Mouse (Mus musculus): ENCODE results near the gene Kctd17. TPM values are rescaled to one million over a fixed set of nuclear protein-coding genes. Genes with fewer than 3 reads are reported as not detected.

Kctd17 gene
- polyA plus RNA-seq, 1 experiment from 2014 or later = 162 TPM

DNA sequence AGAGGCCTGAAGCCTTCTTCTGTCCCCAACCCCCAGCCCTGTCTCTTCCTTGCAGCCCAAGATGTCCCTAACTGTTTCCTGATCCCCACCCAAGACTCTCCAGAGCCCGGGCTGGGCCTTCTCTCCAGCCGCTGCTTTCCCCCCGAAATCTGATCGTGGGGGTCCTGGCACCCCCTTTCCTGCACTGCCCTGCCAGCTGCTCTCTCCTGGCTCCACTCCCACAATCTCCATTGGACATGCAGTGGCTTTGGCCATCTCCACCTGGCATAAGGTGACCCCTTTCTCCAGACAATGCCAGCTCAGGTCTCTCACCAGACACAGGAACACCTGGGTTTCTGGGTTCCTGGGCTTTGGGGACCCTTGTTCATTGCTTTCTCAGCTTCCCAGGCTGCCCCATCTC lies 49.7 kb downstream of the Kctd17 start:
- H3K9ac ChIP-seq = no peak overlapping the region
- no peaks in the 10 kb centered on the region for H3K27me3 ChIP-seq (replicated peaks)
- H3K36me3 ChIP-seq (replicated peaks) = no peaks in the 10 kb centered on the region
- no peaks in the 10 kb centered on the region for H3K9me3 ChIP-seq
- WGBS = 96% methylated on average over 4 of the region's 4 CpGs
- H3K4me1 ChIP-seq = no peaks in the 10 kb centered on the region
- no peak overlapping the region for H3K4me2 ChIP-seq
- no peak overlapping the region for H3K4me3 ChIP-seq
- no peak overlapping the region for H3K27ac ChIP-seq
- no peak for ATAC-seq (replicated peaks)

DNA sequence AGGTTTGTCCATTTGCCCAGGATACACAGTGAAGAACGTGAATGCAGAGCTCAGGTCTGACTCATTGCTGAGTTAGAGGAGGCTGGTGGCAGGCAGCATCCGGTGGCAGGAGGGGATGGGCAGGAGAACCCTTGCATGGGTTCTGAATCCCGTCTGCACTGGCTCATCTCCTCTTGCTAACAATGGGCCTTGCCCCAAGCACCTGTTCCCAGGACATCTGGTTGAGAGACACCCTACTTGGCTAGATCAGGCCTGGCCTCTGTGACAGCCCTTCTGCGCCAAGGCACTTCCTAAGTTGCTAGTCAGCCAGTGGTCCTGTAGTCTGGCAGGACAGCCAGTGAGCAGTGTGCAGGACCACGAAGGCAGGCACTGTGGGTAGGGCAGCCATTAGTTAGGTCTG lies 51.1 kb downstream of the Kctd17 start:
- no peak overlapping the region for H3K27ac ChIP-seq
- no peak overlapping the region for H3K4me3 ChIP-seq
- no peaks in the 10 kb centered on the region for H3K9me3 ChIP-seq
- no peaks in the 10 kb centered on the region for H3K36me3 ChIP-seq (replicated peaks)
- WGBS = 76% methylated on average over 5 of the region's 5 CpGs
- no peak overlapping the region for H3K4me2 ChIP-seq
- no peak for ATAC-seq (replicated peaks)
- H3K27me3 ChIP-seq (replicated peaks) = no peaks in the 10 kb centered on the region
- no peak overlapping the region for H3K9ac ChIP-seq
- H3K4me1 ChIP-seq = no peaks in the 10 kb centered on the region

DNA sequence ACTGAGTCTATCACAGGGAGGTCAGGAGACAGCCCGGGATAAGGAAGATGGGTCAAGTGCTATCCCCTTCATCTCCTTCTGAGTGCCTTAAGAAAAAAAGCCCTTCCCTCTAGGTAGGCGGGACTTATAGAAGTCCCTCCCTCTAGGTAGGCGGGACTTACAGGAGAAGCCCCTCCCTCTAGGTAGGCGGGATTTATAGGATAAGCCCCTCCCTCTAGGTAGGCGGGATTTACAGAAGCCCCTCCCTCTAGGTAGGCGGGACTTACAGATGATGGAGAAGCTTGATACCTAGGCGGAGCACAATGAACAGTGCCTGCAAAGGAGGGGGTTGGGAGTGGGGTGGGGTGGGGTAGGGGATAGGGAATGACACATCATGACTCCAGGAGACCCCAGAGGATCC lies 51.7 kb downstream of the Kctd17 start:
- no peaks in the 10 kb centered on the region for H3K4me1 ChIP-seq
- H3K4me2 ChIP-seq = no peak overlapping the region
- H3K27ac ChIP-seq = no peak overlapping the region
- H3K4me3 ChIP-seq = no peak overlapping the region
- ATAC-seq (replicated peaks) = no peak
- H3K9me3 ChIP-seq = no peaks in the 10 kb centered on the region
- 76% methylated on average over 7 of the region's 7 CpGs for WGBS
- no peaks in the 10 kb centered on the region for H3K36me3 ChIP-seq (replicated peaks)
- H3K27me3 ChIP-seq (replicated peaks) = no peaks in the 10 kb centered on the region
- H3K9ac ChIP-seq = no peak overlapping the region

DNA sequence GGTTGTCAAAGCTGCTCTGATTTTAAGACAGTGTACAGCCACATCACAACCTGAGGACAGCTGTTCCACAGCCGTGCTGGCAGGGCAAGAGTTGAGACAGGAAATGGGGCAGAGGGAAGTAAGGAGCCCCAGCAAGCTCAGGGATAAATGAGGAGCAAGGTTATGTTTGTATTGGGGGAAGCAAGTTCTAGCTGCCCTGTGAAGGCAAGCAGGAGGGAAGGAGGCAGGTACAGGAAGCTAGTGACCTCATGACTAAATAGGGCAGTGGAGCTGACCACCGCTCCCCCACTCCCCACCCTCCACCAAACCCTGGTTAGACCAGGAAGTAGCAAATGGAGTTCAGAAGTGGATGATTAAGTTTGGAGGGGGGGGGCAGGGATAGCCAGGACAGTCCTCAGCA lies 52.6 kb downstream of the Kctd17 start:
- no peaks in the 10 kb centered on the region for H3K9me3 ChIP-seq
- no peak overlapping the region for H3K4me2 ChIP-seq
- no peak overlapping the region for H3K4me3 ChIP-seq
- H3K27ac ChIP-seq = no peak overlapping the region
- H3K27me3 ChIP-seq (replicated peaks) = no peaks in the 10 kb centered on the region
- WGBS = 85% methylated on average over 2 of the region's 2 CpGs
- no peak for ATAC-seq (replicated peaks)
- no peaks in the 10 kb centered on the region for H3K4me1 ChIP-seq
- H3K9ac ChIP-seq = no peak overlapping the region
- H3K36me3 ChIP-seq (replicated peaks) = no peaks in the 10 kb centered on the region

DNA sequence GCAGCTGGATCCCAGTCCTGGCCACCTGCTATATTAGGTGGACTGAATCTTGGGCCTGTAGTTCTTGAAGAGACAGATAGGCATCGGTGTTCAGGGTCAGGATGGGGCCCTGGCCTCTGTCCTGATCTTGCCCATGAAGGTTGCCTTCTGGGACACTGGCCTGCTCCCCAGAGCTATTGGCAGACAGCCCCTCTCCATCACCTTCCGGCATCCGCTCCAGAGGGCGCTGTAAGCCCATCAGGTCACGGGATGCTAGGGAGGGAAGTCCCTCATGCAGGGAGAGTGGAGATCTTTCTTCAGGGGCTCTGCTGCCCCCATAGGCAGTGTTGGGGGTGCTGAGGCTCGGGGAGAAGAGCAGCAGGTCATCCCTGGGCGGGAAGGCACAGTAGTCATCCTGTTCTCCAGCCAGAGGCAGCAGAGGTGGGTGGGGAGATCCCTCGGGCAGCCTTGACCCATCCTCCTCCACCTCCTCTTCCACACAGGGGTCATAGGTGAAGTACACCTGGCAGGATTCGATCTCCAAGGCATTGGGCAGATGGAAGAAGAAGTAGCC lies 53.2 kb downstream of the Kctd17 start:
- H3K27ac ChIP-seq = no peak overlapping the region
- no peak overlapping the region for H3K4me2 ChIP-seq
- no peak overlapping the region for H3K9ac ChIP-seq
- H3K36me3 ChIP-seq (replicated peaks) = no peaks in the 10 kb centered on the region
- no peaks in the 10 kb centered on the region for H3K4me1 ChIP-seq
- no peak for ATAC-seq (replicated peaks)
- H3K9me3 ChIP-seq = no peaks in the 10 kb centered on the region
- WGBS = 58% methylated on average over 9 of the region's 9 CpGs
- H3K4me3 ChIP-seq = no peak overlapping the region
- H3K27me3 ChIP-seq (replicated peaks) = no peaks in the 10 kb centered on the region

DNA sequence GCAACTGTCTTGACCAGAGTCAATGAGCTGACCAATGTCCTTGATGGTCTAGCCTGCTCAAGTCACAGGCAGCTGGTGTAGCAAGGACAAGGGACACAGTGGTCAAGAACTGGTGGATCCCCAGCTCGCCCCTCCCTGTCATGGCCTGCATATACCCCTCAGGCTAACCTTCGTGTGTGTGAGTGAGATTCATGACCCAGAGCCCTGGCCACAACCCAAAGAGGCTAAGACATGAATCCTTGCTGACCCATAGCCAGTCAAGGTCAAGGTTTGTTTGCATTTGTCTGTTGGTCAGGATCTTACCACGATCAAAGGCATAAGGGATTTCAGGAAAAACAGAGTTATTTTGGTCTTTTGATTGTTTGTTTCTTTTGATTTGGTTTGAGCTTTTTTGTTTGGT lies 54.2 kb downstream of the Kctd17 start:
- Histone ChIP-seq H3K36me3 (replicated peaks) (no peaks in the 10 kb centered on the region), H3K27me3 (replicated peaks) (no peaks in the 10 kb centered on the region), H3K27ac (no peak overlapping the region), H3K9ac (no peak overlapping the region), H3K4me2 (no peak overlapping the region), H3K4me3 (no peak overlapping the region), H3K9me3 (no peaks in the 10 kb centered on the region), H3K4me1 (no peaks in the 10 kb centered on the region)
- no peak for ATAC-seq (replicated peaks)
- WGBS = 74% methylated on average over 3 of the region's 3 CpGs

DNA sequence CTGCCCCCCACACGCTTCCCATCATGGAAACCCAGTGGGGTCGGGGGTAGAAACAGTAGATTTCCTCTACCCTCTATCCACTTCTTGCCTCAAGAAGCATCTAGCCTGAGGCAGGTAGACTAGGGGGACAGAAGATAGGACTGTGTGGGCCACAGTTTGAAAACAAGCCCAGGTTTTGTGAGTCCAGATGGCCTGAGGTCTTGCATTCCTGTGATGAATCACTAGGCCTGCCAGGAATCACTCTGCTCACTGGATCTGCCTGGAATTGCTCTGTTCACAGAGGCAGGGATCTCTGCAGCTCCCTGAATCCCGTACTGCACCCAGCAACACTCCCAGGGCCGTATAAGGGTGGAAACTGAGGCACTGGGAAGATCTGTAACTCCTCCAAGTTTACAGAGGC lies 54.9 kb downstream of the Kctd17 start:
- ATAC-seq (replicated peaks) = no peak
- Histone ChIP-seq H3K9ac (no peak overlapping the region), H3K27ac (no peak overlapping the region), H3K4me1 (no peaks in the 10 kb centered on the region), H3K9me3 (no peaks in the 10 kb centered on the region), H3K27me3 (replicated peaks) (no peaks in the 10 kb centered on the region), H3K4me2 (no peak overlapping the region), H3K36me3 (replicated peaks) (no peaks in the 10 kb centered on the region), H3K4me3 (no peak overlapping the region)
- WGBS = 80% methylated on average over 4 of the region's 4 CpGs

DNA sequence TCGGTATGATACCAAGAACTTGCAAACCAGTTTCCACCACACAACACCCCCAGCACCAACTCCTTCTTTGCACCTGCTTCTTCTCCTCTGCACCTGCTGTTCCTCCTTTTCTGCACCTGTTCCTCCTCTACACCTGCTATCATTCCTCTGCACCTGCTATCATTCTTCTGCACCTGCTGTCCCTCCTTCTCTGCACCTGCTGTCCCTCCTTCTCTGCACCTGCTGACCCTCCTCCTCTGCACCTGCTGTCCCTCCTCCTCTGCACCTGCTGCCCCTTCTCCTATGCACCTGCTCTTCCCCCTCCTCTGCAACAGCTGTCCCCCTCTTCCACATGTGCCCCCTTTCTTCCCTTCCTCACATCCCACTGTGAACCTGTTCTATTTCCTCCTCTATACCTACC lies 58.2 kb downstream of the Kctd17 start:
- no peaks in the 10 kb centered on the region for H3K36me3 ChIP-seq (replicated peaks)
- no peak overlapping the region for H3K4me2 ChIP-seq
- no peak for ATAC-seq (replicated peaks)
- WGBS = 96% methylated on average over 1 of the region's 1 CpGs
- H3K9ac ChIP-seq = no peak overlapping the region
- no peak overlapping the region for H3K27ac ChIP-seq
- H3K27me3 ChIP-seq (replicated peaks) = no peaks in the 10 kb centered on the region
- H3K4me3 ChIP-seq = no peak overlapping the region
- H3K9me3 ChIP-seq = no peaks in the 10 kb centered on the region
- H3K4me1 ChIP-seq = no peaks in the 10 kb centered on the region

DNA sequence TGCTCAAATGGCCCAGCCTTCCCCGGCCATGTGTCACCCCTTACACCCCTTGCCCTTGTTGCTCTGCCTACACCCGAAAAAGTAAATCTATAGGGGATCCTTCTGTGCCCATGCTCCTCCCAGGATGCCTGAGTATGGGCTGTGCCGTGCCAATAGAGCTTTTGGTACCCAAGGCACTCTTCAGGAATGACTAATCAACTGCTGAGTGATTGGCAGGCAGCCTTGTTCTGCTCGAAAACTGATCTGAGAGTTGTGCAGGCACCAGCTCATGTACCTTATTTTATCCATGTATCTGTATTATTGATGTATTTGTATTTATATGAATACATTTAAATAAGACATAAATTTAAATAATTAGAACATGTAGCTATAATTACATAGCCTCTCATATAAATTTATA lies 58.7 kb downstream of the Kctd17 start:
- Histone ChIP-seq H3K4me2 (no peak overlapping the region), H3K4me1 (no peaks in the 10 kb centered on the region), H3K4me3 (no peak overlapping the region), H3K36me3 (replicated peaks) (no peaks in the 10 kb centered on the region), H3K27me3 (replicated peaks) (no peaks in the 10 kb centered on the region), H3K27ac (no peak overlapping the region), H3K9ac (no peak overlapping the region), H3K9me3 (no peaks in the 10 kb centered on the region)
- WGBS = 65% methylated on average over 4 of the region's 4 CpGs
- no peak for ATAC-seq (replicated peaks)

Other genes with a start within 250 kb of the Kctd17 start
- gene Pvalb, start 222.2 kb upstream of the Kctd17 start, polyA plus RNA-seq (2015; fragmentation: Nextera tagmentation; extraction: Ambion mirVana) = 1.7 and 3.0 TPM in 2 replicates
- 1.4 and 1.5 TPM in 2 replicates for gene Ncf4, start 183.8 kb upstream of the Kctd17 start, polyA plus RNA-seq (2015; fragmentation: Nextera tagmentation; extraction: Ambion mirVana)
- gene Csf2rb2, start 122.8 kb upstream of the Kctd17 start, polyA plus RNA-seq (2015; fragmentation: Nextera tagmentation; extraction: Ambion mirVana) = 0.12 and 0.29 TPM in 2 replicates
- 0.50 and 0.74 TPM in 2 replicates for gene Csf2rb, start 102.8 kb upstream of the Kctd17 start, polyA plus RNA-seq (2015; fragmentation: Nextera tagmentation; extraction: Ambion mirVana)
- gene Tex33, start 32.7 kb upstream of the Kctd17 start, polyA plus RNA-seq (2015; fragmentation: Nextera tagmentation; extraction: Ambion mirVana) = not detected in 2 replicates
- 11.5 and 15.6 TPM in 2 replicates for gene Tst, start 22.7 kb upstream of the Kctd17 start, polyA plus RNA-seq (2015; fragmentation: Nextera tagmentation; extraction: Ambion mirVana)
- 4.3 and 5.3 TPM in 2 replicates for gene Mpst, start 22.1 kb upstream of the Kctd17 start, polyA plus RNA-seq (2015; fragmentation: Nextera tagmentation; extraction: Ambion mirVana)
- 0.28 and 0.61 TPM in 2 replicates for gene Tmprss6, start 40.1 kb downstream of the Kctd17 start, polyA plus RNA-seq (2015; fragmentation: Nextera tagmentation; extraction: Ambion mirVana)
- gene Il2rb, start 66.7 kb downstream of the Kctd17 start, polyA plus RNA-seq (2015; fragmentation: Nextera tagmentation; extraction: Ambion mirVana) = 0.05 TPM in 1 of 2 replicates, not detected in the other
- gene C1qtnf6, start 102.9 kb downstream of the Kctd17 start, polyA plus RNA-seq (2015; fragmentation: Nextera tagmentation; extraction: Ambion mirVana) = 6.6 and 7.5 TPM in 2 replicates
- gene Sstr3, start 116.1 kb downstream of the Kctd17 start, polyA plus RNA-seq (2015; fragmentation: Nextera tagmentation; extraction: Ambion mirVana) = 0.31 and 0.56 TPM in 2 replicates
- 7.4 and 8.4 TPM in 2 replicates for gene Rac2, start 144.2 kb downstream of the Kctd17 start, polyA plus RNA-seq (2015; fragmentation: Nextera tagmentation; extraction: Ambion mirVana)
- 5.6 and 6.4 TPM in 2 replicates for gene Cyth4, start 168.5 kb downstream of the Kctd17 start, polyA plus RNA-seq (2015; fragmentation: Nextera tagmentation; extraction: Ambion mirVana)

All from midbrain, embryonic 15.5 days (tissue).